Mouse (Mus musculus): ENCODE measurements around the gene Mpi.

GRCm38 (mm10) chr9:57522861-57523246 is 29.7 kb downstream of the Mpi start:
- TF ChIP-seq MAX (IDR thresholded peaks at IDR 0.05; ENCODE audit: low read depth) = no peak
- TF ChIP-seq POLR2A (IDR thresholded peaks at IDR 0.05; ENCODE audit: insufficient read length, low read depth) = no peak
- no peak for TF ChIP-seq TCF3 (IDR thresholded peaks at IDR 0.05; ENCODE audit: insufficient read length, low read depth)
- TF ChIP-seq CEBPB (IDR thresholded peaks at IDR 0.05; ENCODE audit: insufficient read depth, poor library complexity, severe bottlenecking) = no peak
- no peak for TF ChIP-seq SRF (IDR thresholded peaks at IDR 0.05; ENCODE audit: control insufficient read depth, insufficient read length, low read depth)
- TF ChIP-seq E2F4 (IDR thresholded peaks at IDR 0.05; ENCODE audit: insufficient read depth) = no peak

Data from myocyte (in vitro differentiated cells).